Mouse (Mus musculus): Measurements from ENCODE around the gene Cwc15.

DNA sequence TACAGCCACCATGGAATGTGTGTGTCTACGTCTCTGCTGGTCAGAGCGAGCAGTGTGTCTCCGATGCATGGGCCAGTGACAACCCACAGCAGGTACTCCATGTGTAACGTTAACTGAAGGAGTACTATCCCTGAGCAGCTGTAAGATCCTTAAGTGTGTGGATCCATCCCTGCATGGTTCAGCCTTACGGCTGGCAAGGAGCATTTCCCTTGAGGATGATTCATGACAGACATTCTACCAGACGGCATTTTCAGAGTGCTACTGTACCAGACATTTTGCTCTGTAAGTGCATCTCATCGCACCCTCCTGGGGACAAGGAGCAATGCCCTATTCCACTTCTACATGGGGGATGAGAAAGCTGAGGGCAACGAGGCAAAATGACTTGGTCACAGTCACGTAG lies 59.6 kb downstream of the Cwc15 start:
- TF ChIP-seq POLR2A (IDR thresholded peaks at IDR 0.05; ENCODE audit: low read depth, low read length) (no peak), CTCF (IDR thresholded peaks at IDR 0.05; ENCODE audit: extremely low read depth, insufficient read depth, insufficient read length, insufficient replicate concordance) (no peak)
